Mouse (Mus musculus): ENCODE results near the gene Samd1. TPM values are rescaled to one million over a fixed set of nuclear protein-coding genes. Genes with fewer than 3 reads are reported as not detected.

Samd1 gene
- polyA plus RNA-seq, 1 experiment: 50.5 TPM

GRCm38 (mm10) chr8:83971121-83971520, 26.4 kb upstream of the Samd1 start:
- no peak for DNase-seq

DNA sequence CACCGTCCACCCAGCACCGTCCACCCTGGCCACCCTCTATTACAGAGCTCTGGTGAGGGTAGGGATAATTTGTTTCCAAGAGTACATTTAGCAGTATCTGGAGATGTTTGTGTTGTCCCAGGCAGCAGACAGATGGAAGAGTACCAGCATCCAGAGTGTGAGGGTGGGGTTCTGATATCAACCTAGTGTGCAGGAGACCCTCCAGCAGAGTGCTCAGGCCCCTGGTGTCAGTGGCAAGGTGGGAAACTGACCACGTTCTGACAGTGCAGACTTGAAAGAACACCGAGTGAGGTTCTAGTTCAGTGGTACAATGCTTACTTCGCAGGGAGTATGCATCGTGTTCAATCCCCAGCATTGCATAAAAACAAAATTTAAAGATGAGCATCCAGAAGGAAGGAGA, 25.8 kb upstream of the Samd1 start:
- WGBS: 80% methylated on average over 6 of the region's 6 CpGs
- TF ChIP-seq POLR2A (IDR thresholded peaks at IDR 0.05; ENCODE audit: borderline replicate concordance, insufficient read depth, low read length) (no peak), CTCF (IDR thresholded peaks at IDR 0.05; ENCODE audit: borderline replicate concordance, insufficient read depth, low read depth, low read length) (no peak)
- Histone ChIP-seq H3K4me3 (replicated peaks; ENCODE audit: insufficient read depth, low read depth, low read length) (no peak overlapping the region), H3K4me1 (ENCODE audit: control insufficient read depth, insufficient read depth, low read length) (peaks cover 4% of the 10 kb centered on the region), H3K27me3 (ENCODE audit: control insufficient read depth, insufficient read depth, low read length) (no peaks in the 10 kb centered on the region), H3K27ac (ENCODE audit: insufficient read depth, low read length) (no peak overlapping the region)
- no peak for DNase-seq

More at GRCm38 (mm10) chr8:83971121-83971520, 26.4 kb upstream of the Samd1 start:
- Histone ChIP-seq H3K4me1 (ENCODE audit: control insufficient read depth, insufficient read depth, low read length) (peaks cover 4% of the 10 kb centered on the region; the same call in 1 of the 2 replicates), H3K27ac (ENCODE audit: insufficient read depth, low read length) (no peak overlapping the region), H3K4me3 (replicated peaks; ENCODE audit: insufficient read depth, low read depth, low read length) (no peak overlapping the region), H3K27me3 (ENCODE audit: control insufficient read depth, insufficient read depth, low read length) (no peaks in the 10 kb centered on the region)
- TF ChIP-seq POLR2A (IDR thresholded peaks at IDR 0.05; ENCODE audit: borderline replicate concordance, insufficient read depth, low read length) (no peak), CTCF (IDR thresholded peaks at IDR 0.05; ENCODE audit: borderline replicate concordance, insufficient read depth, low read depth, low read length) (no peak)
- WGBS: 73% methylated on average over 4 of the region's 4 CpGs

DNA sequence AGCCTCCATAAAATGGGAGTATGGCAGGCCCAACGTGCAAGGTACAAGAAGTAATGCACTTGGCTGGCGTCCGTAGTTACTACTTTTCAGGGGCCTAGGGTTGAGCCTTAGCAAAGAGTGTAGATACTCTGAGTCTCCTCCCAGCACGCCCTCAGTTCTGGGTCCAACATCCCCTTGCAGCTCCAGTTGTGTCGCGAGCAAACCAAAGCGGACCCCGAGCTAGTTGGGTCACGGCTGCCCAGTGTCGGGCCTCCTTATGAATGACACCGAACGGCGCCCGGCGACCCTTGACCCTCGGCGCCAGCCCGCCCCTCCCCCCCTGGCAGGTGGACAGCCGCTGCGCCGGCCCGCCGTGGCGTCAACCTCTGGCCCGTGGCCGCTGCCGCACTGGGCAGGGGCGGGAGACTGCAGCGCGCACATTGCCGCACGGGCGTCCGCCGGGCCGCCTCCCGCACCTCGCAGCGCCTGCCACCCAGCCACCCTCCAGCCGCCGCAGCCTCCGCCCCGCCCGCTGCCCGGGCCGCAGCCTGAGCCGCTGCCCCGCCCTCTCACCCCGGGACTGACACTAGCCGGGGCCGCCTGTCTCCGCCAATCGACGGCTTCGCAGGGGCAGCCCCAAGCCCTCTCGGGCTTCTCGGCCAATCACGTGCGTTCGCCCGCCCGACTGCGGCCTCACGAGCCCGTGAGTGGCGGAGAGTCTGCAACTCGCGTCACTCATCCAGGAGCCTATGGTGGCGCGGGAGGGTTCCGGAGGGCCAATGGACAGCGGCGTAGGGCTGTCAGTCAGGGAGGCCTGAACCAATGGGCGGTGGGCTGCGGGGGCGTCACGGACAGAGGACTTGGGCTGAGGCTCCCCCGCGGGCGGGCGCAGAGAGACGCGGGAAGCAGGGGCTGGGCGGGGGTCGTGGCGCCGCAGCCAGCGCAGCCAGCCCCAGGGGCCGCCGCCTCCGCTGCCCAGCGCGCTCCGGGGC, 25.0 kb upstream of the Samd1 start, which contains the start of gene Prkaca:
TSS of gene Prkaca (plus strand) at position 844 of the 971 bp plus-strand sequence.
- H3K27ac ChIP-seq (ENCODE audit: insufficient read depth, low read length): peak within 1 kb of the TSS; percentile 70
- DNase-seq: peak; percentile 98 to 100
- H3K27me3 ChIP-seq (ENCODE audit: control insufficient read depth, insufficient read depth, low read length): no peaks in the 10 kb centered on the region
- TF ChIP-seq CTCF (IDR thresholded peaks at IDR 0.05; ENCODE audit: borderline replicate concordance, insufficient read depth, low read depth, low read length): no peak
- peak; percentile 59 for TF ChIP-seq POLR2A (IDR thresholded peaks at IDR 0.05; ENCODE audit: borderline replicate concordance, insufficient read depth, low read length)
- H3K4me3 ChIP-seq (replicated peaks; ENCODE audit: insufficient read depth, low read depth, low read length): peak within 1 kb of the TSS; percentile 78
- WGBS: under 1% methylated on average over 81 of the region's 94 CpGs
- H3K4me1 ChIP-seq (ENCODE audit: control insufficient read depth, insufficient read depth, low read length): peaks cover 12% of the 10 kb centered on the region

DNA sequence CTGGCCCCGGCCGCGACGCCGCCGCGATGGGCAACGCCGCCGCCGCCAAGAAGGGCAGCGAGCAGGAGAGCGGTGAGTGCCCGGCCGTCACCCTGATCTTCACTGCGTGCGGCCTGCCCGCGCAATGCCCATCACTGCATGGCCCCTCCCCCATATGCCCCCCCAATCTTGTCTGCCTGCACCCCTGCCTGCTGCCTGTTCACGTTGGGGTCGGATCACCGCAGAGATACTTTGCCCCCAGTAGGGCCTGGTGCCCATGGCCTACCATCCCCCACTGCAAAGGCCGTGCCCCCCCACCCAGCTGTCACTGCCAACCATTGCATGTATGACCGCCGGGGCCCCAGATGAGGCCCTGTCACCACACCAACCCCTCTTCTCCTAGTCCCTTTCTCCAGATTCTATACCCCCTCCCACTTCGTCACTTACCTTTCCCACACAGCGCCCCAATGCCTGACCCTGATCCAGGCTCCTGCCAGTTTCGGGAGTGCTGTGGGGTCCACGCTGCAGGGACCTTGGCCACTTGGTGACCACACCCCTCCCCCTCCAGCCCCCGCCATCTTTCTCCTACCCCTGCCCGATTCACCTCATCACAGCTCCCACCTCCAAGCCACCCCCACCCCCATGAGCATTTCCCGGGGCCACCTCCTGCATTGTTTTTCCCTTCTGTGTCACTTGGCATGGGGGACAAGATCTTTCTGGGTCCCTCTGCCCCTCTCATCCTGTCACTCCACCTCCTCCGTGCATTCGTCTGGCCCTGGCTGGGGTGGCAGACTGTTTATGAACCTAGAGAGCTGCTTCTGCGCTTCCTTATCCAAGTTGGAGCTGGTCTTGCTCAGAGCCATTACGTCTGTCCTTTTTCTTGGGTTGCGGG, 24.1 kb upstream of the Samd1 start:
- Histone ChIP-seq H3K4me1 (ENCODE audit: control insufficient read depth, insufficient read depth, low read length) (peaks cover 21% of the 10 kb centered on the region), H3K27ac (ENCODE audit: insufficient read depth, low read length) (peak overlapping the region; percentile 67), H3K4me3 (replicated peaks; ENCODE audit: insufficient read depth, low read depth, low read length) (peak overlapping the region; percentile 61), H3K27me3 (ENCODE audit: control insufficient read depth, insufficient read depth, low read length) (no peaks in the 10 kb centered on the region)
- TF ChIP-seq POLR2A (IDR thresholded peaks at IDR 0.05; ENCODE audit: borderline replicate concordance, insufficient read depth, low read length): no peak
- TF ChIP-seq CTCF (IDR thresholded peaks at IDR 0.05; ENCODE audit: borderline replicate concordance, insufficient read depth, low read depth, low read length): no peak
- 2% methylated on average over 37 of the region's 37 CpGs for whole genome bisulfite sequencing
- peak; percentile 51 to 52 for DNase-seq

- WGBS: 45% methylated on average over 4 of the region's 4 CpGs
- Histone ChIP-seq H3K27ac (ENCODE audit: insufficient read depth, low read length) (no peak overlapping the region), H3K4me3 (replicated peaks; ENCODE audit: insufficient read depth, low read depth, low read length) (peak overlapping the region; percentile 14), H3K4me1 (ENCODE audit: control insufficient read depth, insufficient read depth, low read length) (peaks cover 30% of the 10 kb centered on the region), H3K27me3 (ENCODE audit: control insufficient read depth, insufficient read depth, low read length) (no peaks in the 10 kb centered on the region)
- no peak for TF ChIP-seq CTCF (IDR thresholded peaks at IDR 0.05; ENCODE audit: borderline replicate concordance, insufficient read depth, low read depth, low read length)
- no peak for TF ChIP-seq POLR2A (IDR thresholded peaks at IDR 0.05; ENCODE audit: borderline replicate concordance, insufficient read depth, low read length)
- no peak for DNase-seq
Measured at GRCm38 (mm10) chr8:83974521-83974920, 23.0 kb upstream of the Samd1 start.

DNA sequence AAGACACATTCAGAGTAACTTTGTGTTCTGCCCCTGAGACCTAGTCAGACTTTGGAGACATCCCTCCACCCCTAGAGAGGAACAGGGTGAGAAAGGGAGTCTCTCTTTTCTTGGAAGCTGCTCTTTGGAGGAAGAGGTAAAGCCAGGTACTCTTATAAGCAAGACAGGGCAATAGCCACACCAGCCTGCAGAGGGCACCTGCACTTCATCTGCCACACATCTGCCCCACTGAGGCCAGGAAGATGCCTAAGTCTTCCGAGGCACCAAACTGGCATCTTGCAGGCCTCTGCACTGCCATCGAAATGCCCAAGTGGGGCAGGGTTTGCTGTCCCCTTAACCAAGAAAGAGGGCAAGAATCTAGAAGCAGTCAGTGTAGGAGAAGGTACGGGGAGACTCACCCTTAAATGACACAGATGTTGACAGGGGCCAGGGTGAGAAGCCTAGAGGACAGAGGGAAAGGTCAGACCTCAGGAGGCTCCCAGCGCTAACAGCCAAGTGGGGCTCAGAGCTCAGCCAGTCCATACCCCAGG, 21.3 kb upstream of the Samd1 start:
- WGBS: 74% methylated on average over 4 of the region's 4 CpGs
- peaks cover 45% of the 10 kb centered on the region for H3K4me1 ChIP-seq (ENCODE audit: control insufficient read depth, insufficient read depth, low read length)
- TF ChIP-seq CTCF (IDR thresholded peaks at IDR 0.05; ENCODE audit: borderline replicate concordance, insufficient read depth, low read depth, low read length): 0 out of 2 replicates have a peak, but pooled peaks have one; percentile 27
- no peak for TF ChIP-seq POLR2A (IDR thresholded peaks at IDR 0.05; ENCODE audit: borderline replicate concordance, insufficient read depth, low read length)

GRCm38 (mm10) chr8:83976779-83977350, 20.6 kb upstream of the Samd1 start:
- WGBS: 50% methylated on average over 5 of the region's 5 CpGs
- H3K27me3 ChIP-seq (ENCODE audit: control insufficient read depth, insufficient read depth, low read length): no peaks in the 10 kb centered on the region
- H3K4me3 ChIP-seq (replicated peaks; ENCODE audit: insufficient read depth, low read depth, low read length): no peak overlapping the region
- H3K27ac ChIP-seq (ENCODE audit: insufficient read depth, low read length): peak overlapping the region; percentile 28; the same call in 1 of the 2 replicates
- no peak for DNase-seq
- TF ChIP-seq CTCF (IDR thresholded peaks at IDR 0.05; ENCODE audit: borderline replicate concordance, insufficient read depth, low read depth, low read length): no peak
- TF ChIP-seq POLR2A (IDR thresholded peaks at IDR 0.05; ENCODE audit: borderline replicate concordance, insufficient read depth, low read length): no peak
- peaks cover 51% of the 10 kb centered on the region for H3K4me1 ChIP-seq (ENCODE audit: control insufficient read depth, insufficient read depth, low read length)

More for the DNA sequence above, 21.3 kb upstream of the Samd1 start:
- no peaks in the 10 kb centered on the region for H3K27me3 ChIP-seq (ENCODE audit: control insufficient read depth, insufficient read depth, low read length)
- DNase-seq: no peak
- no peak overlapping the region for H3K27ac ChIP-seq (ENCODE audit: insufficient read depth, low read length)
- no peak overlapping the region for H3K4me3 ChIP-seq (replicated peaks; ENCODE audit: insufficient read depth, low read depth, low read length)

Data from cerebellum, adult 2 months (tissue).